Mouse (Mus musculus): ENCODE data around the gene Nsmce1. TPM values are rescaled to one million over a fixed set of nuclear protein-coding genes. Genes with fewer than 3 reads are reported as not detected.

Gene Nsmce1
- polyA plus RNA-seq, 1 experiment from 2014 or later = 84.5 TPM

- ATAC-seq = no peak
- Histone ChIP-seq H3K4me2 (replicated peaks; ENCODE audit: low read depth) (no peak overlapping the region), H3K36me3 (ENCODE audit: control insufficient read depth, insufficient read depth) (no peaks in the 10 kb centered on the region), H3K4me3 (ENCODE audit: low read depth, low read length) (no peak overlapping the region), H3K9me3 (ENCODE audit: control insufficient read depth) (no peaks in the 10 kb centered on the region), H3K9ac (ENCODE audit: low read depth, low read length) (no peak overlapping the region), H3K4me1 (replicated peaks; ENCODE audit: control insufficient read depth, insufficient read depth, low read length) (no peaks in the 10 kb centered on the region), H3K27me3 (replicated peaks; ENCODE audit: control insufficient read depth, insufficient read depth, low read length) (no peaks in the 10 kb centered on the region), H3K27ac (ENCODE audit: low read depth, low read length) (no peak overlapping the region)
- 71% methylated on average over 3 of the region's 3 CpGs for WGBS
- TF ChIP-seq CTCF (IDR thresholded peaks at IDR 0.05; ENCODE audit: low read depth) = no peak
Observed at GRCm38 (mm10) chr7:125519715-125520114, 28.3 kb upstream of the Nsmce1 start.

DNA sequence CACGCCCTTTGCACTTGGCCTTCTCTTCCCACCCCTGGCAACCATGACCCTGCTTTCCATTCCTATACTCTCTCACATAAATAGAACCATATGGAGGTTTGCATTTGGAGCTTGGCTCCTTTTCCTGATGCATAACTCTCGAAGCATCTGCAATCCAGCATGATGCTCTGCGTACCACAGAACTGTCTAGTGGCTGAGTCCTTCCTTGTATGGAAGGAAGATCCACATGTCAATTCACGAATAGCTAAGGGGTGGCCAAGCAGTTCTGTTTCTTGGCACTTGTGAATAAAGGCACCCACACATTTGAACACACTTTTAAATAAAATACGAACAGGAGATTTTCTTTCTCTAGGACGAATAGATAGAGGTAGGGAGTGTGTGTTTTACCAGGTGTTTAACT lies 26.1 kb upstream of the Nsmce1 start:
- H3K9ac ChIP-seq (ENCODE audit: low read depth, low read length) = no peak overlapping the region
- H3K4me2 ChIP-seq (replicated peaks; ENCODE audit: low read depth) = no peak overlapping the region
- H3K4me1 ChIP-seq (replicated peaks; ENCODE audit: control insufficient read depth, insufficient read depth, low read length) = no peaks in the 10 kb centered on the region
- H3K27ac ChIP-seq (ENCODE audit: low read depth, low read length) = no peak overlapping the region
- H3K9me3 ChIP-seq (ENCODE audit: control insufficient read depth) = no peaks in the 10 kb centered on the region
- no peak for ATAC-seq
- no peaks in the 10 kb centered on the region for H3K27me3 ChIP-seq (replicated peaks; ENCODE audit: control insufficient read depth, insufficient read depth, low read length)
- TF ChIP-seq CTCF (IDR thresholded peaks at IDR 0.05; ENCODE audit: low read depth) = no peak
- WGBS = 83% methylated on average over 6 of the region's 6 CpGs
- no peaks in the 10 kb centered on the region for H3K36me3 ChIP-seq (ENCODE audit: control insufficient read depth, insufficient read depth)
- no peak overlapping the region for H3K4me3 ChIP-seq (ENCODE audit: low read depth, low read length)

DNA sequence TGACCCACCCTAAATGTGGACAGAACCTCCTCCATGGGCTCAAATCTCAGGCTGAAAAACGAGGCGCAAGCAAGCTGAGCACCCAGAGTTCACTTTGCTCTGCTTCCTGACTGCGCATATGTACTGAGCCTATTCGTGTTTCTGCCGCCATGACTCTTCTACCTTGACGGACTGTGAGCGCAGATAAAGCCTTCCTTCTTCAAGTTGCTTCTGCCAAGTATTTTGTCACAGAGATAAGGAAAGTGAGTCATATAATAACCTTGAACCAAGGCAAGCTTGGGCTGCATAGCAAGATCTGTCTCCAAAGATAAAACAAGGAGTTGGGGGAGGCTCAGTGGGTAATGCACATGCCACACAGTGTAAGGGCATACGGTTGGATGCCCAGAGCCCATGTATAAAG lies 25.3 kb upstream of the Nsmce1 start:
- Histone ChIP-seq H3K4me2 (replicated peaks; ENCODE audit: low read depth) (no peak overlapping the region), H3K9ac (ENCODE audit: low read depth, low read length) (no peak overlapping the region), H3K4me1 (replicated peaks; ENCODE audit: control insufficient read depth, insufficient read depth, low read length) (no peaks in the 10 kb centered on the region), H3K36me3 (ENCODE audit: control insufficient read depth, insufficient read depth) (no peaks in the 10 kb centered on the region), H3K27ac (ENCODE audit: low read depth, low read length) (no peak overlapping the region), H3K4me3 (ENCODE audit: low read depth, low read length) (no peak overlapping the region), H3K27me3 (replicated peaks; ENCODE audit: control insufficient read depth, insufficient read depth, low read length) (no peaks in the 10 kb centered on the region), H3K9me3 (ENCODE audit: control insufficient read depth) (no peaks in the 10 kb centered on the region)
- no peak for TF ChIP-seq CTCF (IDR thresholded peaks at IDR 0.05; ENCODE audit: low read depth)
- no peak for ATAC-seq
- WGBS = 81% methylated on average over 8 of the region's 8 CpGs

DNA sequence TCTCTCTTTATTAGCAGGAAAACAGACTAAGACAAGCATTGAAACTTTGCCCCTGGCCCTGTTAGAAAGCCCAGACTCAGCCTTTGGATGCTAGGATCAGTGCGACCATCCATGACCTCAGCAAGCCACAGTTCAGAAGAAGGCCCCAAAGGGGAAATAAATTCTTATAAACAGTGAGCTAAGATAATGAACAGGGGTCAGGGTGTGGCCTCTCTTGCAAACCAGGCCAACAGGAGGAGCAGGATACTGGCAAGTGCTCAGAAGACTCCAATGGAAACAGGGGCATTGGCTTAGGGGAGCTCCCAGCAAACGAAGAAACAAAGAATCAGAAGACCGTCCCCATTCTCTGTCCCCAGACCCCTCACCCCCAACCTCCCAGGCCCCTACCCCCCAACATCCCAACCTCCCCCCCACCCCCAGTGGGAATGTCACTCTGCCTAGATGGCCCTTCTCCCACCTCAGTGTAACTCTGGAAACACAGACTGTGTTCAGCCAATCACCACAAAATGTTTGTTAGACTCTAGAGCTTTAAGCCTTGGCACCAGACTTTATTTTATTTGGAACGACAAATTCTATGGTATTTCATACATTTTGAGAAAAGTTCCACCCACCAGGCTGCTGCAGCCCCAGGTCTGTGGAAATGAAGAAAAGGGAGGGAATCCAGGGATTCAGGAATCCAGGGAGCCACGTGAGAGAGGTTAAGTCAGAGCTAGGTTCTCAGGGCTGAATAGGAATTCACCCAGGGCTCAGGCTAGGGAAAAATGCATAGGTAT lies 23.9 kb upstream of the Nsmce1 start:
- Histone ChIP-seq H3K36me3 (ENCODE audit: control insufficient read depth, insufficient read depth) (no peaks in the 10 kb centered on the region), H3K9me3 (ENCODE audit: control insufficient read depth) (no peaks in the 10 kb centered on the region), H3K27ac (ENCODE audit: low read depth, low read length) (no peak overlapping the region), H3K9ac (ENCODE audit: low read depth, low read length) (no peak overlapping the region), H3K27me3 (replicated peaks; ENCODE audit: control insufficient read depth, insufficient read depth, low read length) (no peaks in the 10 kb centered on the region), H3K4me2 (replicated peaks; ENCODE audit: low read depth) (no peak overlapping the region), H3K4me3 (ENCODE audit: low read depth, low read length) (no peak overlapping the region), H3K4me1 (replicated peaks; ENCODE audit: control insufficient read depth, insufficient read depth, low read length) (no peaks in the 10 kb centered on the region)
- no peak for ATAC-seq
- WGBS = 66% methylated on average over 5 of the region's 5 CpGs
- TF ChIP-seq CTCF (IDR thresholded peaks at IDR 0.05; ENCODE audit: low read depth) = no peak

GRCm38 (mm10) chr7:125511852-125512251 lies 20.5 kb upstream of the Nsmce1 start:
- no peaks in the 10 kb centered on the region for H3K27me3 ChIP-seq (replicated peaks; ENCODE audit: control insufficient read depth, insufficient read depth, low read length)
- H3K4me1 ChIP-seq (replicated peaks; ENCODE audit: control insufficient read depth, insufficient read depth, low read length) = no peaks in the 10 kb centered on the region
- H3K9me3 ChIP-seq (ENCODE audit: control insufficient read depth) = no peaks in the 10 kb centered on the region
- no peak overlapping the region for H3K4me2 ChIP-seq (replicated peaks; ENCODE audit: low read depth)
- H3K4me3 ChIP-seq (ENCODE audit: low read depth, low read length) = no peak overlapping the region
- no peaks in the 10 kb centered on the region for H3K36me3 ChIP-seq (ENCODE audit: control insufficient read depth, insufficient read depth)
- H3K27ac ChIP-seq (ENCODE audit: low read depth, low read length) = no peak overlapping the region
- TF ChIP-seq CTCF (IDR thresholded peaks at IDR 0.05; ENCODE audit: low read depth) = no peak
- 63% methylated on average over 2 of the region's 2 CpGs for WGBS
- no peak for ATAC-seq
- H3K9ac ChIP-seq (ENCODE audit: low read depth, low read length) = no peak overlapping the region

- no peak for TF ChIP-seq CTCF (IDR thresholded peaks at IDR 0.05; ENCODE audit: low read depth)
- H3K27me3 ChIP-seq (replicated peaks; ENCODE audit: control insufficient read depth, insufficient read depth, low read length) = no peaks in the 10 kb centered on the region
Observed at GRCm38 (mm10) chr7:125511432-125511831, 20.0 kb upstream of the Nsmce1 start.

More at GRCm38 (mm10) chr7:125511432-125511831, 20.0 kb upstream of the Nsmce1 start:
- ATAC-seq = no peak
- no peaks in the 10 kb centered on the region for H3K9me3 ChIP-seq (ENCODE audit: control insufficient read depth)
- 62% methylated on average over 5 of the region's 5 CpGs for WGBS
- H3K27ac ChIP-seq (ENCODE audit: low read depth, low read length) = no peak overlapping the region
- H3K4me2 ChIP-seq (replicated peaks; ENCODE audit: low read depth) = no peak overlapping the region
- no peaks in the 10 kb centered on the region for H3K4me1 ChIP-seq (replicated peaks; ENCODE audit: control insufficient read depth, insufficient read depth, low read length)
- no peak overlapping the region for H3K4me3 ChIP-seq (ENCODE audit: low read depth, low read length)
- no peaks in the 10 kb centered on the region for H3K36me3 ChIP-seq (ENCODE audit: control insufficient read depth, insufficient read depth)
- no peak overlapping the region for H3K9ac ChIP-seq (ENCODE audit: low read depth, low read length)

Measured in intestine, postnatal 0 days (tissue).